Mouse (Mus musculus): ENCODE results near the gene Nog.

DNA sequence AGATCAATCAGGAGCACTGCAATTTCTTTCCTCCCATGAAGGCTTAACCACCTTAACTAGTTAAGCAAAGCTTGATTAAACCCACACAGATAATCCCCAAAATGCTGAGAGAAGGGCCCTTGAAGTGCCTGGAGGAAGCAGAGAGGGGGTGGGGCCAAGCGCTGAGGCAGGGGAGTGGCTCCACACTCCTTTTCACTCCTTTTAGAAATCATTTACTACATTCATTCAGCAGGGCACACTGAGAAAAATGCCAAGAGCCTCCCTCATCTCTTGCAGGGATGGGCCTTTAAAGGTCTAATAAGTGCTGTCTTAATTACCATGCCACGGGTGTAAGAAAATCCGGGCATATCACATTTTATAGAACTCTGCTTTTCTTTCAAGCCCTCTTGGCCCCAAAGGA lies 10.2 kb upstream of the Nog start:
- TF ChIP-seq CTCF (conservative IDR thresholded peaks at IDR 0.05; ENCODE audit: insufficient read depth, insufficient read length, low read depth, low read length) (no peak), POLR2A (IDR thresholded peaks at IDR 0.05; ENCODE audit: low read depth, low read length) (no peak)

Data from kidney, adult 2 months (tissue).